Mouse (Mus musculus): ENCODE measurements around the gene Olfr1500. TPM values are rescaled to one million over a fixed set of nuclear protein-coding genes. Genes with fewer than 3 reads are reported as not detected.
"Not testable (repeated sequence)": the region's sequence is repeated elsewhere in the genome, so short reads cannot be mapped to it uniquely, and the experiment has no call there.

The Olfr1500 gene
- polyA plus RNA-seq, 1 experiment: not detected

- TF ChIP-seq MAX (IDR thresholded peaks at IDR 0.05; ENCODE audit: low read depth) (no peak), TCF12 (IDR thresholded peaks at IDR 0.05; ENCODE audit: insufficient read depth, poor library complexity, severe bottlenecking) (no peak), E2F4 (IDR thresholded peaks at IDR 0.05; ENCODE audit: insufficient read depth) (no peak), USF1 (IDR thresholded peaks at IDR 0.05; ENCODE audit: low read depth) (no peak), MYOG (IDR thresholded peaks at IDR 0.05; ENCODE audit: control insufficient read depth in 1 of 3, insufficient read depth in 1 of 3, insufficient read length in 2 of 3, low read depth in 2 of 3) (no peak), REST (IDR thresholded peaks at IDR 0.05; ENCODE audit: insufficient read depth, insufficient read length) (no peak), POLR2AphosphoS2 (IDR thresholded peaks at IDR 0.05; ENCODE audit: insufficient read length, low read depth) (no peak), MYOD1 (IDR thresholded peaks at IDR 0.05; ENCODE audit: control insufficient read depth in 1 of 3, insufficient read length in 2 of 3, low read depth in 2 of 3) (no peak), CEBPB (IDR thresholded peaks at IDR 0.05; ENCODE audit: insufficient read depth, poor library complexity, severe bottlenecking) (no peak), SRF (IDR thresholded peaks at IDR 0.05; ENCODE audit: control insufficient read depth, insufficient read length, low read depth) (no peak), TCF3 (IDR thresholded peaks at IDR 0.05; ENCODE audit: insufficient read length, low read depth) (no peak), POLR2A (IDR thresholded peaks at IDR 0.05; ENCODE audit: insufficient read length, low read depth) (no peak)
Measured at GRCm38 (mm10) chr19:13819347-13819746, 10.9 kb downstream of the Olfr1500 start, which contains the start of gene Olfr1499. TSS of gene Olfr1499 (minus strand) at chr19:13819447.

GRCm38 (mm10) chr19:13818827-13819226, 11.5 kb downstream of the Olfr1500 start:
- TF ChIP-seq MAX (IDR thresholded peaks at IDR 0.05; ENCODE audit: low read depth) (no peak), E2F4 (IDR thresholded peaks at IDR 0.05; ENCODE audit: insufficient read depth) (no peak), TCF3 (IDR thresholded peaks at IDR 0.05; ENCODE audit: insufficient read length, low read depth) (no peak), REST (IDR thresholded peaks at IDR 0.05; ENCODE audit: insufficient read depth, insufficient read length) (no peak), MYOD1 (IDR thresholded peaks at IDR 0.05; ENCODE audit: control insufficient read depth in 1 of 3, insufficient read length in 2 of 3, low read depth in 2 of 3) (no peak), USF1 (IDR thresholded peaks at IDR 0.05; ENCODE audit: low read depth) (no peak), MYOG (IDR thresholded peaks at IDR 0.05; ENCODE audit: control insufficient read depth in 1 of 3, insufficient read depth in 1 of 3, insufficient read length in 2 of 3, low read depth in 2 of 3) (no peak), SRF (IDR thresholded peaks at IDR 0.05; ENCODE audit: control insufficient read depth, insufficient read length, low read depth) (no peak), CEBPB (IDR thresholded peaks at IDR 0.05; ENCODE audit: insufficient read depth, poor library complexity, severe bottlenecking) (no peak), POLR2AphosphoS2 (IDR thresholded peaks at IDR 0.05; ENCODE audit: insufficient read length, low read depth) (no peak)
- Histone ChIP-seq H3K4me2 (ENCODE audit: low read depth) (no peak overlapping the region), H3K27me3 (ENCODE audit: control insufficient read depth, insufficient read depth, insufficient read length) (no peaks in the 10 kb centered on the region), H3K36me3 (ENCODE audit: control insufficient read depth, insufficient read depth) (no peaks in the 10 kb centered on the region), H3K4me3 (no peak overlapping the region), H3ac (ENCODE audit: control insufficient read depth, insufficient read length) (no peak overlapping the region), H3K79me2 (ENCODE audit: control insufficient read depth, insufficient read depth) (no peaks in the 10 kb centered on the region)

More at GRCm38 (mm10) chr19:13819347-13819746, 10.9 kb downstream of the Olfr1500 start, which contains the start of gene Olfr1499:
- Histone ChIP-seq H3K79me2 (ENCODE audit: control insufficient read depth, insufficient read depth) (no peaks in the 10 kb centered on the region), H3K4me3 (no peak within 1 kb of the TSS), H3K36me3 (ENCODE audit: control insufficient read depth, insufficient read depth) (no peaks in the 10 kb centered on the region), H3ac (ENCODE audit: control insufficient read depth, insufficient read length) (no peak within 1 kb of the TSS), H3K4me2 (ENCODE audit: low read depth) (no peak within 1 kb of the TSS), H3K27me3 (ENCODE audit: control insufficient read depth, insufficient read depth, insufficient read length) (no peaks in the 10 kb centered on the region)

- Histone ChIP-seq H3ac (ENCODE audit: control insufficient read depth, insufficient read length) (no peak overlapping the region), H3K4me2 (ENCODE audit: low read depth) (no peak overlapping the region), H3K36me3 (ENCODE audit: control insufficient read depth, insufficient read depth) (no peaks in the 10 kb centered on the region), H3K27me3 (ENCODE audit: control insufficient read depth, insufficient read depth, insufficient read length) (no peaks in the 10 kb centered on the region), H3K4me3 (no peak overlapping the region), H3K79me2 (ENCODE audit: control insufficient read depth, insufficient read depth) (no peaks in the 10 kb centered on the region)
- no peak for TF ChIP-seq MYOD1 (IDR thresholded peaks at IDR 0.05; ENCODE audit: control insufficient read depth in 1 of 3, insufficient read length in 2 of 3, low read depth in 2 of 3)
- TF ChIP-seq TCF12 (IDR thresholded peaks at IDR 0.05; ENCODE audit: insufficient read depth, poor library complexity, severe bottlenecking): no peak
- no peak for TF ChIP-seq REST (IDR thresholded peaks at IDR 0.05; ENCODE audit: insufficient read depth, insufficient read length)
- TF ChIP-seq POLR2AphosphoS2 (IDR thresholded peaks at IDR 0.05; ENCODE audit: insufficient read length, low read depth): no peak
- no peak for TF ChIP-seq TCF3 (IDR thresholded peaks at IDR 0.05; ENCODE audit: insufficient read length, low read depth)
- no peak for TF ChIP-seq POLR2A (IDR thresholded peaks at IDR 0.05; ENCODE audit: insufficient read length, low read depth)
- TF ChIP-seq SRF (IDR thresholded peaks at IDR 0.05; ENCODE audit: control insufficient read depth, insufficient read length, low read depth): no peak
- TF ChIP-seq E2F4 (IDR thresholded peaks at IDR 0.05; ENCODE audit: insufficient read depth): no peak
- TF ChIP-seq CEBPB (IDR thresholded peaks at IDR 0.05; ENCODE audit: insufficient read depth, poor library complexity, severe bottlenecking): no peak
- no peak for TF ChIP-seq MYOG (IDR thresholded peaks at IDR 0.05; ENCODE audit: control insufficient read depth in 1 of 3, insufficient read depth in 1 of 3, insufficient read length in 2 of 3, low read depth in 2 of 3)
- no peak for TF ChIP-seq USF1 (IDR thresholded peaks at IDR 0.05; ENCODE audit: low read depth)
Measured at GRCm38 (mm10) chr19:13812823-13813222, 17.5 kb downstream of the Olfr1500 start.

- H3K4me3 ChIP-seq; H3K36me3 ChIP-seq (ENCODE audit: control insufficient read depth, insufficient read depth); H3K27me3 ChIP-seq (ENCODE audit: control insufficient read depth, insufficient read depth, insufficient read length); H3ac ChIP-seq (ENCODE audit: control insufficient read depth, insufficient read length); H3K4me2 ChIP-seq (ENCODE audit: low read depth); H3K79me2 ChIP-seq (ENCODE audit: control insufficient read depth, insufficient read depth): not testable (repeated sequence)
Measured at GRCm38 (mm10) chr19:13805486-13805885, 24.8 kb downstream of the Olfr1500 start.

- TF ChIP-seq REST (IDR thresholded peaks at IDR 0.05; ENCODE audit: insufficient read depth, insufficient read length): no peak
- H3ac ChIP-seq (ENCODE audit: control insufficient read depth, insufficient read length): no peak within 1 kb of the TSS
Measured at GRCm38 (mm10) chr19:13798102-13798501, 32.2 kb downstream of the Olfr1500 start, which contains the start of gene Olfr1497. TSS of gene Olfr1497 (minus strand) at chr19:13798202.

More at GRCm38 (mm10) chr19:13798102-13798501, 32.2 kb downstream of the Olfr1500 start, which contains the start of gene Olfr1497:
- Histone ChIP-seq H3K4me3 (no peak within 1 kb of the TSS), H3K27me3 (ENCODE audit: control insufficient read depth, insufficient read depth, insufficient read length) (no peaks in the 10 kb centered on the region), H3K4me2 (ENCODE audit: low read depth) (no peak within 1 kb of the TSS), H3K36me3 (ENCODE audit: control insufficient read depth, insufficient read depth) (no peaks in the 10 kb centered on the region), H3K79me2 (ENCODE audit: control insufficient read depth, insufficient read depth) (no peaks in the 10 kb centered on the region)

Measured in myocyte (in vitro differentiated cells).